Mouse (Mus musculus) heart, postnatal 36 days (tissue): ENCODE data around the gene Csf2rb2. TPM values are rescaled to one million over a fixed set of nuclear protein-coding genes. Genes with fewer than 3 reads are reported as not detected.
"Not testable (repeated sequence)": the region's sequence is repeated elsewhere in the genome, so short reads cannot be mapped to it uniquely, and the experiment has no call there.

Source experiments
- DNase-seq, 2 experiments: peaks; one replicate each; pipeline ENCODE4 v3.0.0; 2021 to 2022
- intact Hi-C: fragments of 180-260 bp; cut with DNase I; formaldehyde crosslinking; loops from one replicate; pipeline ENCODE4 v1.15.1; 2025
- total RNA-seq, 2 experiments: library from RNA; stranded (reverse); gene quantifications; 2 replicates each; pipeline ENCODE4 v1.2.3; 2021

The Csf2rb2 gene
- total RNA-seq, 2 experiments from 2014 or later, result 0.68 to 0.86 TPM

DNA sequence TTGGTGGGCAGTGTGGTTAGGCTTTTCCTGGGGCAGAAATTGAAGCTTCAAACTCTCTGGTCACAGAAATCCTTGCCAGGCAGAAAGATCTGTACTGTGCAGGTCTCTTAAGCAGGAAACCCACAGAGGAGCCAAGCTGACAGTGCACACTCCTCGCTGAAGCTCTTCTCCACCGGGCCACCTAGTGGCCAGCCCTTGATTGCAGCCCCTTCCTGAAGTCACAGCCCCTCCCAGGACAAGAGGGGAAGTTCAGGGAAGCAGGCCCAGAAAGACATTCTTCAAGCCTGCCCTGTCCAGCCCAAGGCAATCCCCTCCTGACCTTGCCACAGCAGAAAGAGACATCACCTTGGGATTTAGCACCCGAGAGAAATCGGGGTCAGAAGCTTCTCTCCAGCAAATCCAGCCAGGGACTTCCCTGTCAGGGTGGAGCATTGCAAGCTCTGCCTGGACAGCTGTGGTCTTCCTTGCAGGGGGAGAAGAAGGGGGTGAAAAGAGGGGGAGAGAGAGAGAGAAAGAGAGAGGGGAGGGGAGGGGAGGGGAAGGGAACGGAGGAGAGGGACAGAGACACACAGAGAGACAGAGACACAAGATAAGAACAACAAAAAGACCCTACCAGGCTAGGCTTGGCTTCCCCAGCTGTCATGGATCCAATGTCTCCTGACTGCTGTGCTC, 15.4 kb upstream of the Csf2rb2 start:
- intact Hi-C loops, result loop anchor here (1.0 to 5.0 kb wide), 3 partner anchors 16 to 64 kb away; no protein-coding TSS in a partner anchor
- peak; percentile 84 to 87 for DNase-seq

DNA sequence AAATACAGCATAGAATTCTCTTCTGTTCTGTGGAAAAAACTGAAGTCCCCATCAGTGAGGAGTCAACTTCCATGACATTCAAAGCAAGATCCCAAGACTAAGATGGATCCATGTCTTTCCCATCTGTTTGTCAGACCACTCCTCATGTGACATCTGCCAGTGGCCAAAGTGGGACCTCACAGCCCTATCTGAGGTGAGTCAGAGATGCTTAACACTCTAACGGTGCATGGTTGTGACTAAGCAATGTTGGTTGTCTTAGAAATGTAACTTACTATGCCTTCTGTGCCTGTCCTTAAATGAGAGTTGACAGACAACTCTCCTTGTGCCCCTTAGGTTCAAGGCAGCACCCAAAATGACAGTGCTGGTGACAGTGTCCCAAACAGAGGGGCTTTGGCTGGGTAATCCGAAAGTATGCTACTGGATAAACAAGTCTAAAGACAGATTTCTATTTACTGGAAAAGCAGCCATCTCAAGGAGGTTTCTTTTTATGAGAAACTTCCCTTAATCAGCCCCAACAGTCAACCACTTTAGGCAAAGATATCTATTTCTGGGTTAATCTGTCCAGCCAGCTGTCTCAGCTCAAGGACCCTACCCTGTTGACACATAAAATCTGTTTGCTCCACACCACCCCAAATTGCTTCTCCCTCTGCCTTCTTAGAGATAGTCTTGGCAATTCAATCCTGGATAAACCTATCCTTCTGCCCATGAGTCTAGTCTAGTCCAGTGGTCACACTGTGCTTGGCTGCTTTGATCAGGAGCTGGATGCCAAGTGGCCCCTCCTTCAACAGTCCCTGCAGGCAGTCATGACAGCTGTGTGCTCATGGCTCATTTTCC, 13.0 kb upstream of the Csf2rb2 start:
- DNase-seq, intact Hi-C loops: not testable (repeated sequence)

DNA sequence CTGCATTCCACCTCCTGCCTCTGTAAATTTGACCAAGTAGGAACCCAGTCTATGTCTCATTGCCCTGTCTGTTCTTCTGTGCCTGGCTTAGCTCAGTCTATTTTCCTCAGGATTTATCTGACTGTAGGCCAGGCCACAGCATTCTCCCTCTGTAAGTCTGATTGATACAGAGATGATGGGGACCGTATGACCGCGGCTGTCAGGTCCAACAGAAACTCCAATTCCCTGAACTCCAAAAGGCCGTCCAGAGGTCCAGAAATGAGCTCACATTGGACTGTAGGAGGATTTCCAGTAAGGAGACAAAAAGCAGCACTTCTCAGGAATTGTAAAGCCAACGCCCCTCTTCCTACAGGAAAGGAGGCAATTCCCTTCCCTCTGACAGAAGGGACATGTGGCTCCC, 8.1 kb upstream of the Csf2rb2 start:
- DNase-seq, result not testable (repeated sequence)

DNA sequence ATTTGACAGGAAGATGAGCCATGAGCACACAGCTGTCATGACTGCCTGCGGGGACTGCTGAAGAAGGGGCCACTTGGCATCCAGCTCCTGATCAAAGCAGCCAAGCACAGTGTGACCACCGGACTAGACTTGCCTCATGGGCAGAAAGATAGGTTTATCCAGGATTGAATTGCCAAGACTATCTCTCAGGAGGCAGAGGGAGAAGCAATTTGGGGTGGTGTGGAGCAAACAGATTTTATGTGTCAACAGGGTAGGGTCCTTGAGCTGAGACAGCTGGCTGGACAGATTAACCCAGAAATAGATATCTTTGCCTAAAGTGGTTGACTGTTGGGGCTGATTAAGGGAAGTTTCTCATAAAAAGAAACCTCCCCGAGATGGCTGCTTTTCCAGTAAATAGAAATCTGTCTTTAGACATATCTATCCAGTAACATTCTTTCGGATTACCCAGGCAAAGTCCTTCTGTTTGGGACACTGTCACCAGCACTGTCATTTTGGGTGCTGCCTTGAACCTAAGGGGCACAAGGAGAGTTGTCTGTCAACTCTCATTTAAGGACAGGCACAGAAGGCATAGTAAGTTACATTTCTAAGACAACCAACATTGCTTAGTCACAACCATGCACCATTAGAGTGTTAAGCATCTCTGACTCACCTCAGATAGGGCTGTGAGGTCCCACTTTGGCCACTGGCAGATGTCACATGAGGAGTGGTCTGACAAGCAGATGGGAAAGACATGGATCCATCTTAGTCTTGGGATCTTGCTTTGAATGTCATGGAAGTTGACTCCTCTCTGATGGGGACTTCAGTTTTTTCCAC, 7.1 kb upstream of the Csf2rb2 start:
- DNase-seq, intact Hi-C loops: not testable (repeated sequence)

More for the DNA sequence above, 8.1 kb upstream of the Csf2rb2 start:
- intact Hi-C loops, result not testable (repeated sequence)

DNA sequence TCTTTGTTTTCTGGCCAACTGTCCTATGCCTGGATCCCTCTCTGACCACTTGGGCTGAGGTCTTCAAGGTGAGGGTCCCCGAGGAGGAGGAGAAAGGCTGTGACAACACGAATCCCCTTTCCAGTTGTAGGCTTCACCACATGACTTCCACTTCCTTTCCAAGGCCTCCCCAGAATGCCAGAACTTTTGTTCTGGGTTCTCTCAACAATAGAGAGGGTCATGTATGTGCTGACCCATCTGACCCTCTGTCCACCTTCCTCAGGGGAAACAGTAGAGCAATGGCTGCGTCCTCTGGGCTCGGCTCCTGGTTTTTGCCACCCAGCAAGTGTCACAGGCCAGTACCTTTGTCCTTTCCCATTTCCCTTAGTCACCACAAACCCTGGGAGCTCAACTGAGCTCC, 5.5 kb upstream of the Csf2rb2 start:
- no peak for DNase-seq
- intact Hi-C loops, result no loop called here

DNA sequence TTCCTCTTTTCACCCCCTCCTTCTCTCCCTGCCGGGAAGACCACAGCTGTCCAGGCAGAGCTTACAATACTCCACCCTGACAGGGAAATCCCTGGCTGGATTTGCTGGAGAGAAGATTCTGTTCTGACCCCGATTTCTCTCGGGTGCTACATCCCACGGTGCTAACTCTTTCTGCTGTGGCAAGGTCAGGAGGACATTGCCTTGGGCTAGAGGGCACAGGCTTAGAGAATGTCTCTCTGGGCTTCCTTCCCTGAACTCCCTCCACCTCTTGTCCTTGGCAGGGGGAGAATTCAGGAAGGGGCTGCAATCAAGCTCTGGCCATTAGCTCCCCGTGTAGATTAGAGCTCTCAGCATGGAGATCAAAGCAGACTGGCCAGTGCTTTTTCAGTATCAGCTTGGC, 4.3 kb upstream of the Csf2rb2 start:
- DNase-seq, result no peak
- intact Hi-C loops, result no loop called here

DNA sequence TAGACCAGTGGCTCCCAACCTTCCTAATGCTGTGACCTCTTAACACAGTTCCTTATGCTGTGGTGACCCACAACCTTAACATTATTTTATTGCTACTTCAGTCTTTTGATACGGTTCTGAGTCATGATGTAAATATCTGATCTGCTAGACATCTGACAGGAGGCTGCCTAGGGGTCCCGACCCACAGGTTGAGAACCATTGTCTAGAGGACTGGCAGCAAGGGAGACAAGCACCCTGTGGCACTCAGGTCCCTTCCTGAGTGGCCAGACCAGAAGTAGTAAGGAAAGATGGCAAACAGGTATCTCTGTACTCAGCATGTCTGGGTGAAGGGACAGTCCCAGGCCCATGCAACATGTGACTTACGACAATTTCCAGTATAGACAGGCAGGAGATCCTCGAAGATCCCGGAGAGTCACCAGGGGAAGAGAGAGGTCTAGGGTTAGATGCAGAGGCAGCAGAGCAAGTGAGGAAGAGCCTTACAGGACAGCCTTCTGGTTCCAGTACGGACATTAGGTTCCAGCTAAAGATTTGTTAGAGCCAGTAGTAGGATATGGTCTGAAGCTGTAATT, 1.8 kb downstream of the Csf2rb2 start:
- DNase-seq, result no peak
- intact Hi-C loops, result no loop called here

DNA sequence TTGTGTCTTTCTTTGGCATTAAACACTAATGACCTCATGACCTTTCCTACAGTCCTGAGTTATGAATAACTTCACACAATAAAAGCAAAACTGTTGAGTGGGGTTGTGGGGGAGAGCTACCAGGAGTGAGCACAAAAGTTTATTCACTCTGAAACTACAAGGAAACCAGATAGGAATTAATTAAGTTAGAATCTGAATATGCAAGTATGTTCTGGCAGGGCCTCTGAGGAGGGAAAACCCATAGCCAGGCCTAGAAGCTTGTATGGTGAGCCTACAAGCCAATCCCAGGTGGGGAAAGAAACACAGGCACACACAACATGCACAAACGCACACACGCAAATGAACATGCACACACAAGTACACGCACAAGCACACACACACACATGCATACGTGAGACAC, 2.8 kb downstream of the Csf2rb2 start:
- intact Hi-C loops, result no loop called here
- DNase-seq, result no peak

DNA sequence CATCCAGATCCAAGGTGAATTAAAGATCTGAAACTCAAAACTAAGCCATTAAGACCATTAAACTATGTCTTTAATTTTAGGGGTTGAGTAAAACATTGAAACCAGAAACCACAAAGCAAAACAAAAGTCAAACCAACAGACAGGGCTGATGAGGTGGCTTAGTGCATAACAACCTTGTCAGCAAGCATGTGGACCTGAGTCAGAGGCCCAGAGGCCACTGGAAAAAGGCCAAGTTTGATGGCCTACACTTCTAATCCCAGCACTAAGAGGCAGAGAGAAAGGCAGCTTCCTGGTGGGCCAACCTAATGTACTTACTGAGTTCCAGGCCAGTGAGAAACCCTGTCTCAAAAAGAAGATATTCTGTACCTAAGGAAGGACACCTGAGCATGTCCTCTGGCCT, 4.7 kb downstream of the Csf2rb2 start:
- intact Hi-C loops, result no loop called here

DNA sequence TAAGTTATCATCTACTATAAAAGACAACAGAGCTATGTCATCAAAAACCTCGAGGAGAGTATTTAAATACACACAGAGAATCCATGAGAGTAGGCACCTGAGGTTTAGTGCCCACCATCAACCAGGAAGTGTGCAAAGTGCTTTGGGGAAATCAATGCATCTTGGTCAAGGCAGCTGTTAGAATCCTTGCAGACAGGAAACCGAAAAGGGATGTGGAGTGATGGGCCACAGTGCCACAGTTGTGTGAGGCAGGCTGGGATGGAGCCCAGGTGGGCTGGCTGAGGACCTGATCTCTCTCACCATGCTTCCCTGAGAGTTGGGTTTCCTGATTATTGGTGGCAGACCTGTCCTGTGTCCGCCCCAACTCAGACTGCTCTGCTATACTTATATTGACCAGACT, 5.9 kb downstream of the Csf2rb2 start:
- intact Hi-C loops, result no loop called here
- DNase-seq, result no peak

More for the DNA sequence above, 4.7 kb downstream of the Csf2rb2 start:
- DNase-seq, result no peak

DNA sequence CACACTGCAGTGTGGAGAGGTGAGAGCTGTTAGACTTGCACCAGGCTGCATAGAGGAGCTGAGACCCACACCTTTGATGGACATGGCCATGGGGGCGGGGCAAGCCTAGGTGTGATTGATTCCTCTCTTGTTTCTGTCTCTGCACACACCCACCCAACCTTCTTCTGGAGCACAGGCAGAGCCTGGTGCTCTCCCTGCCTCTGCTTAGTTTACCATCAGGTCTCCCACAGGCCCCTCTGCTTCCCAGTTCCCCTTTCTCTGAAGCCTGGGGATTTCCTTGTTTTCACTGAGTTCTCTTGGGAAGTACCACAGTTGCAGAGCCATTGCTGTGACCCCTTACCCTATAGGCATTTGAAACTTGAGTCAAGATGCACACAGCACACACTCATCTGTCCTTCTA, 7.0 kb downstream of the Csf2rb2 start:
- intact Hi-C loops, result no loop called here
- DNase-seq, result no peak

DNA sequence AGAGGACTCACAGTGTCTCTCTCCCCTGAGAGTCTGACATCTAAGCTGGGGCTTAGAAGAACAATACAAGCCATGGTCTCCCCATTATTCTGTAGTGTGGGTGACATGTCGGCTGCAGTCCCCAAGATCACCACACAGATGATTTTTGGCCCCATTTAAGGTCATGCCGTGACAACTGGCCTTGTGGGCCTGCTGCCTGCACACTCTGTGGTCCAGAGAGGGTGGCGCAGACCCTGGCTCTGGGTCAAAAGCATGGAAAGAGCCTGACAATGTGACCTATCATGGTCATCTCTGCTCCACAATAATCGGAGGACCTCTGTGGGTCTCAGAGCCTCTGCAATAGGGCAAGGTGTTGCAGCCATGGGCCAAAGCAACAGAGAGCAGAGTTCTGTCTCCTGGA, 11.8 kb downstream of the Csf2rb2 start:
- intact Hi-C loops, result no loop called here
- no peak for DNase-seq

DNA sequence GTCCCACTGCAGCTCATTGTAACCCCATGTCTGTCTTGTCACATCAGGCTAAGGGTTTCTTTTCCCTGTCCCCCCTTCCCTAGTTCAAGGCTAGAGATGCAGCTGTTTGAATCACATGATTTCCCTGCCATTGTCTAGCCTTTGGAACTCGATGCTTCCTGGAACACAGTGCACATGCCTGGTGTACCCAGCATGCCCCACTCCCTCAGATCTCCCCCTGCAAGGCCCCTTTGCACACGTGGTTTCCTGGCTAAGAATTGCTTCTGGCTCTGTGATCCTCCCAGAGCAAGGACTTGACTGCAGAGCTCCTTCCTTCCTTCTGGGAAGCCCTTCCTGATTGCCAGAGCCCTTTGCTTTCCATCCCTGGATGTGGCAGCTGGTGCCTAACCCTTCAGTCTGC, 12.3 kb downstream of the Csf2rb2 start:
- intact Hi-C loops, DNase-seq: not testable (repeated sequence)

DNA sequence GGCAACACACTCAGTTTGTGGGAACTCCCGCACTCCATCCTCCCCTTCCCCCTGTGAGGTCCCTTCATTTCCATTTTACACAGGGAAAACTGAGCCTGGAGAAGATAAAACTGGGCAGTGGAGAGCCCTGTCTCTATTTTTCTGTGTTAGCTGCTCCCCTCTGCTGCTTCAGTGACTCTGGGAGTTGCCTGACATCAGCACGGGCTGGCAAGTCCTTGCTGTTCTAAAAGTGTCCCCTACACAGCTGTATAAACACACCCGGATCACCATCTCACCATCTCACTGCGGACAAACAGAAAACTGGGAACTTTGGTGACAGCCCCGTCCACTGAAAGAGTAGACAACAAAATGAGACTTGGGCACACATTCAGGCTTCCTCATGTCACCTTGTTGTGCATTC, 15.7 kb downstream of the Csf2rb2 start:
- DNase-seq, intact Hi-C loops: not testable (repeated sequence)

DNA sequence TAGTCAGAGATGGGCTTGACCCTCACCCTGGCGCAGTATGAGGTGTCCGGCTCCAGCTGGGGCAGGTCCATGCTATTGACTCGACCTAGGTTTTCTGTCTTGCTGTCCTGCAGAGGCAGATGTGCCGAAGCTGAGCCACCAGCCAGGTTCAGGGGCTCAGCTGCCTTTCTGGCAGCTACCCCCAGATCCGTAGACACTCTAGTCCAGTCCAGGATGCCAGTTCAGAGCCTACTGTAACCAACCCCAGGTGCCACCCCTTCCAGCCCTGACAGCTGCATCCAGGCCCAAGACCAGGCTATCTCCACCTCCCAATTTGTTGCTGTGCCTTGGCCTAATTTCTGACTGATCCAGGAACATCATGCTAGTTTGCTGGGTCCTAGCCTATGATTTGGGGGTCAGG, 17.6 kb downstream of the Csf2rb2 start:
- intact Hi-C loops, result no loop called here
- no peak for DNase-seq

DNA sequence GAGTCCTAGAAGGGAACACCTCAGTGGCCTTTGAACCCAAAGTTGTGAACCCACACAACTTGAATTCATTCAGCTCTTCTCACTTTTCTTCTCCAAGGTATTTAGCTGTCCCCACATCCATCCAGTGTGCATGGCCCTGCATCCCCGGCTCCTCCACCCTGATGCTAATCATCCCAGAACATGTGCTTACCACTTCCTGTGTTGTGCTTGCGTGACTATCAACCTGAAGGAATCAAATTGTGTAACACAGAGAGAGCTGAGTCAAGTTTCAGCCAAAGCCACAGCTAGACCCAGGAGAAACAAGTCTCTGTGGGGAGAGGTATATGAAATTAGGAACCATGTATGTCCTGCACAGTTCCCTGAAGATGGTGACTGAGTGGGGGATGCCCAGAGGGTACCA, 27.2 kb downstream of the Csf2rb2 start:
- DNase-seq, result no peak
- intact Hi-C loops, result no loop called here

DNA sequence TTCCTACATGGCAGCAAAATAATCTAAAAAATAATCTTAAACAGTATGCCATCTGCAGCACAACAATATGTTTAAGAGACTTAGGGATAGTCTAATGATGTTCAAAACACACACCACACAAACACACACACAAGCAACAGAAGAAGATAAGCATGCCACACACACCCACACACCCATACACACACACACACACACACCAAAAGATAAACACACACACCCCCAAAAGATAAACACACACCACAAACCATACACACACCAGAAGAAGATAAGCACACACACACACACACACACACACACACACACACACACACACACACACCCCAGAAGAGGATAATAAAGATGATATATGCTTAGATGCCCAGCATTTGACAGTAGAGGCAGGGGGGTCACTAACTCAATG, 34.3 kb downstream of the Csf2rb2 start:
- no peak for DNase-seq
- intact Hi-C loops, result no loop called here

DNA sequence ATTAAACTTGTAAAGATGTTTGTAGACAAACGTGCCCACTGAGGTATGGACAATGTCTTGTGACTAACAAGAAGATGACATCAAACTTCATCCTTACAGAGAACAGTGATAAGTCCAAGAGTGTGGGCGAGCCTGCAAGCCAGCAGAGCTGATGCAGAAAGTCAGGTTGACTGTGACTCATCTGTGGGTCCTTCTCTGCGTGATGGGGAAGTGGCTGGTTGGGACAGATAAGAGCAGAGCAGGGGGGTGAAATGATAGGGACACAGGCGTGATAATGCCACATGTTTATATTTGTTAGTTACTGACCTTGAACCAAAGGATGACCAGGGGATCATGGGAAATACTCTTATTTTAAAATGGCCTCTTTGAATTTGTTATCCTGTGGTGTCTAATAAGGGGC, 37.7 kb downstream of the Csf2rb2 start:
- no peak for DNase-seq
- intact Hi-C loops, result no loop called here

DNA sequence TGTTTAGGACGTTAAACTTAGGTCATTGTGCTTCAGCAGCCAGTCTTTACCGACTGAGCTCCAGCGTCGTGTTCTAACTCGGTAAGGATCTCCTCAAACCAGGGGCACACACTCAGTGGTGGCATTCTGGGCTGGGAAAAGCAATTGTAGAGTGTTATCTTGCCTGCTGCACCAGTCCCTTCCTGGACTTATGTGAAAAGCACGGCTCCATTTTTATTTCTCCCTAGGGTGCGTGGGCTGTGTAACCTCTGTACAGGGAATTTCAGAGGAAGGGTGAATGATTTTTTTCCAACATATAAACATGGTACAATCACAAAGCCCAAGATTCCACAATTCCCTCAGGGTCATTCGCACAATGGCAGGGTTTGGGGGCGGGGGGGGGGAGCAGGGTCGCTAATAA, 38.1 kb downstream of the Csf2rb2 start:
- intact Hi-C loops, result no loop called here
- DNase-seq, result no peak

DNA sequence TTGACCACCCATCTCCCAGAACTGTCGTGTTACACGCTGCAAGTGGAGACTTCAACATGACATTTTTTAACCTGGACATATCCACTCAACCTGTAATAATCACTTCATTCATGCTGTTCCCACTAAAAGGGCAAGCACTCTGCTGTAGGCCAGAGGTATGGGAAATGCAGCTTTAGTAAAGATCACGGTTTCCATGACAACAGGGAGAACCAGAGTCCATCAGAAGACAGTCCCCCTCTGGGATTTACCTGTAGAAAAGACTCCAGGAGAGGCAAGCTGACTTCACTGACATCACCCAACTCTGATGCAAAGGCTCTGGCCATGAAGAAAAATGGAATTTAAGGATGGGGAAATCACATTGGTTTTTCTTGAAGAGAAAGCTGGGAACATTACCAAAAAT, 42.2 kb downstream of the Csf2rb2 start:
- intact Hi-C loops, result no loop called here
- no peak for DNase-seq
